In genomic region chr9:110790462-110790861, GRCm38 (mm10) we compare ENCODE assay signal across 35 mouse cellular contexts. TPM values are rescaled to one million over a fixed set of nuclear protein-coding genes. Genes with fewer than 3 reads are reported as not detected.
DNase-seq lines count a peak whose midpoint lies in the region; ATAC-seq and TF ChIP-seq lines count a peak whose summit lies in the region.
"Had no signal": no experiment of that assay in that cellular context is flagged by ENCODE, and none has a peak within 500 bp of the region (broad histone marks: within the 10 kb centered on the region; RNA-seq: fewer than 3 reads in every experiment).

No protein-coding gene starts in this region.

- no peak overlapping the region for H3K9ac ChIP-seq in kidney, embryonic 14.5 days (ENCODE audit: low read depth, low read length)
- no peak overlapping the region for H3K9ac ChIP-seq in intestine, postnatal 0 days (ENCODE audit: low read depth, low read length)
- H3K9ac ChIP-seq: forebrain, embryonic 12.5 days; heart, embryonic 13.5 days; hindbrain, embryonic 14.5 days; limb, embryonic 12.5 days; liver, postnatal 0 days had no signal

- H3K27me3 ChIP-seq in kidney, embryonic 14.5 days (ENCODE audit: control insufficient read depth, insufficient read depth, low read length) = no peaks in the 10 kb centered on the region
- H3K27me3 ChIP-seq in intestine, postnatal 0 days (replicated peaks; ENCODE audit: control insufficient read depth, insufficient read depth, low read length) = no peaks in the 10 kb centered on the region
- H3K27me3 ChIP-seq: forebrain, embryonic 12.5 days; heart, embryonic 13.5 days had no signal

- ATAC-seq in kidney, embryonic 14.5 days (ENCODE audit: low FRiP score, low TSS enrichment) = no peak
- no peak for ATAC-seq in intestine, postnatal 0 days
- ATAC-seq: activated CD4-positive, CD25-positive, alpha-beta regulatory T cell, adult 4 months; CD4-positive, CD25-positive, alpha-beta regulatory T cell, adult 4 months; liver, postnatal 0 days had no signal

- no peaks in the 10 kb centered on the region for H3K4me1 ChIP-seq in kidney, embryonic 14.5 days (ENCODE audit: control insufficient read depth, insufficient read depth, low read length)
- no peaks in the 10 kb centered on the region for H3K4me1 ChIP-seq in intestine, postnatal 0 days (replicated peaks; ENCODE audit: control insufficient read depth, insufficient read depth, low read length)
- H3K4me1 ChIP-seq: embryonic facial prominence, embryonic 10.5 days; forebrain, embryonic 12.5 days; limb, embryonic 12.5 days had no signal

- WGBS in kidney, embryonic 14.5 days = 71% methylated on average over 4 of the region's 4 CpGs
- 64% methylated on average over 4 of the region's 4 CpGs for WGBS in intestine, postnatal 0 days

- no peak for TF ChIP-seq CTCF in intestine, postnatal 0 days (IDR thresholded peaks at IDR 0.05; ENCODE audit: low read depth)

- no peak overlapping the region for H3K27ac ChIP-seq in kidney, embryonic 14.5 days (ENCODE audit: low read depth, low read length)
- no peak overlapping the region for H3K27ac ChIP-seq in intestine, postnatal 0 days (ENCODE audit: low read depth, low read length)
- H3K27ac ChIP-seq: embryonic facial prominence, embryonic 10.5 days; forebrain, embryonic 12.5 days; heart, adult 2 months; heart, embryonic 13.5 days; hindbrain, embryonic 14.5 days; layer of hippocampus, adult 2 months; limb, embryonic 12.5 days had no signal

- H3K36me3 ChIP-seq in kidney, embryonic 14.5 days (ENCODE audit: control insufficient read depth, insufficient read depth, low read length) = no peaks in the 10 kb centered on the region
- H3K36me3 ChIP-seq in intestine, postnatal 0 days (ENCODE audit: control insufficient read depth, insufficient read depth) = no peaks in the 10 kb centered on the region
- H3K36me3 ChIP-seq: embryonic facial prominence, embryonic 10.5 days; forebrain, embryonic 12.5 days; heart, embryonic 13.5 days; limb, embryonic 12.5 days had no signal

- no peak overlapping the region for H3K4me2 ChIP-seq in kidney, embryonic 14.5 days (replicated peaks; ENCODE audit: low read depth, low read length)
- no peak overlapping the region for H3K4me2 ChIP-seq in intestine, postnatal 0 days (replicated peaks; ENCODE audit: low read depth)
- H3K4me2 ChIP-seq: forebrain, embryonic 12.5 days; heart, embryonic 13.5 days; hindbrain, embryonic 14.5 days; limb, embryonic 12.5 days; liver, embryonic 11.5 days; midbrain, embryonic 11.5 days had no signal

- peak; percentile 49 for DNase-seq in NIH3T3 (ENCODE audit: low read depth)
- DNase-seq in fibroblast of lung, adult 2 months (ENCODE audit: low read depth) = peak; percentile 83
- peak; percentile 37 for DNase-seq in lung, postnatal 14 days
- DNase-seq in left cerebral cortex, adult 18-20 months (ENCODE audit: low spot score in 2 of 2) = no peak
- no peak for DNase-seq in cerebellum, postnatal 25 days
- DNase-seq: adrenal gland, postnatal 10 days; cerebellum, adult 8-10 months; gastrocnemius, postnatal 36 days; heart, adult 2 months; heart, postnatal 36 days; kidney, adult 9 months; kidney, postnatal 25 days; liver, postnatal 0 days; right cerebral cortex, postnatal 14 days had no signal

- no peaks in the 10 kb centered on the region for H3K9me3 ChIP-seq in kidney, embryonic 14.5 days (ENCODE audit: control insufficient read depth, low read length)
- no peaks in the 10 kb centered on the region for H3K9me3 ChIP-seq in intestine, postnatal 0 days (ENCODE audit: control insufficient read depth)
- H3K9me3 ChIP-seq: embryonic facial prominence, embryonic 10.5 days; forebrain, embryonic 12.5 days; heart, embryonic 13.5 days; limb, embryonic 12.5 days had no signal

- no peak overlapping the region for H3K4me3 ChIP-seq in kidney, embryonic 14.5 days (ENCODE audit: low read length)
- no peak overlapping the region for H3K4me3 ChIP-seq in intestine, postnatal 0 days (ENCODE audit: low read depth, low read length)
- H3K4me3 ChIP-seq: embryonic facial prominence, embryonic 10.5 days; forebrain, embryonic 12.5 days; heart, adult 2 months; heart, embryonic 13.5 days; layer of hippocampus, adult 2 months; limb, embryonic 12.5 days had no signal

RNA-seq across cellular contexts. Expression of gene Prss42, which starts 7.5 kb away (rescaled TPM):
- not detected in 2 replicates for polyA plus RNA-seq in kidney, embryonic 14.5 days (2014; fragmentation: Nextera tagmentation; extraction: Ambion mirVana)
- polyA plus RNA-seq in intestine, postnatal 0 days (2015; fragmentation: Nextera tagmentation; extraction: Ambion mirVana) = not detected in 2 replicates
- not detected for total RNA-seq in left cerebral cortex, adult 18-20 months (2021)
- total RNA-seq: adrenal gland, postnatal 10 days; common myeloid progenitor, adult 5-6 weeks; gastrocnemius, adult 18-20 months; gastrocnemius, postnatal 36 days; heart, adult 2 months; heart, postnatal 36 days; layer of hippocampus, adult 2 months; layer of hippocampus, postnatal 25 days; left cerebral cortex, postnatal 10 days; megakaryocyte progenitor cell, adult 5-6 weeks; monocyte, adult 5-6 weeks had no signal
- polyA plus RNA-seq: activated CD4-positive, CD25-positive, alpha-beta regulatory T cell, adult 4 months; CD4-positive, CD25-positive, alpha-beta regulatory T cell, adult 4 months; embryonic facial prominence, embryonic 10.5 days; forebrain, embryonic 12.5 days; heart, adult 2 months; heart, embryonic 13.5 days; hindbrain, embryonic 14.5 days; intestine, embryonic 14.5 days; limb, embryonic 12.5 days; liver, embryonic 11.5 days; liver, postnatal 0 days; midbrain, embryonic 11.5 days; neural tube, embryonic 11.5 days; urinary bladder, adult 2 months had no signal

RNA-seq across cellular contexts. Expression of gene Prss44, which starts 23.3 kb away (rescaled TPM):
- polyA plus RNA-seq in kidney, embryonic 14.5 days (2014; fragmentation: Nextera tagmentation; extraction: Ambion mirVana) = not detected in 2 replicates
- polyA plus RNA-seq in intestine, postnatal 0 days (2015; fragmentation: Nextera tagmentation; extraction: Ambion mirVana) = not detected in 2 replicates
- not detected for total RNA-seq in left cerebral cortex, adult 18-20 months (2021)
- total RNA-seq: adrenal gland, postnatal 10 days; common myeloid progenitor, adult 5-6 weeks; gastrocnemius, adult 18-20 months; gastrocnemius, postnatal 36 days; heart, adult 2 months; heart, postnatal 36 days; layer of hippocampus, adult 2 months; layer of hippocampus, postnatal 25 days; left cerebral cortex, postnatal 10 days; megakaryocyte progenitor cell, adult 5-6 weeks; monocyte, adult 5-6 weeks had no signal
- polyA plus RNA-seq: CD4-positive, CD25-positive, alpha-beta regulatory T cell, adult 4 months; embryonic facial prominence, embryonic 10.5 days; forebrain, embryonic 12.5 days; heart, embryonic 13.5 days; hindbrain, embryonic 14.5 days; intestine, embryonic 14.5 days; limb, embryonic 12.5 days; liver, embryonic 11.5 days; liver, postnatal 0 days; midbrain, embryonic 11.5 days; neural tube, embryonic 11.5 days; urinary bladder, adult 2 months had no signal

RNA-seq across cellular contexts. Expression of gene Prss43, which starts 36.0 kb away (rescaled TPM):
- not detected in 2 replicates for polyA plus RNA-seq in kidney, embryonic 14.5 days (2014; fragmentation: Nextera tagmentation; extraction: Ambion mirVana)
- polyA plus RNA-seq in intestine, postnatal 0 days (2015; fragmentation: Nextera tagmentation; extraction: Ambion mirVana) = not detected in 2 replicates
- total RNA-seq in left cerebral cortex, adult 18-20 months (2021) = under 1 TPM in 1 of 2 experiments, not detected in 1; 0.28 TPM
- total RNA-seq: adrenal gland, postnatal 10 days; common myeloid progenitor, adult 5-6 weeks; gastrocnemius, adult 18-20 months; gastrocnemius, postnatal 36 days; heart, adult 2 months; heart, postnatal 36 days; megakaryocyte progenitor cell, adult 5-6 weeks; monocyte, adult 5-6 weeks had no signal
- polyA plus RNA-seq: activated CD4-positive, CD25-positive, alpha-beta regulatory T cell, adult 4 months; CD4-positive, CD25-positive, alpha-beta regulatory T cell, adult 4 months; embryonic facial prominence, embryonic 10.5 days; forebrain, embryonic 12.5 days; heart, adult 2 months; heart, embryonic 13.5 days; hindbrain, embryonic 14.5 days; intestine, embryonic 14.5 days; limb, embryonic 12.5 days; liver, embryonic 11.5 days; liver, postnatal 0 days; midbrain, embryonic 11.5 days; neural tube, embryonic 11.5 days; urinary bladder, adult 2 months had no signal

RNA-seq across cellular contexts. Expression of gene Pth1r, which starts 43.5 kb away (rescaled TPM):
- polyA plus RNA-seq in kidney, embryonic 14.5 days (2014; fragmentation: Nextera tagmentation; extraction: Ambion mirVana) = 27.3 and 40.9 TPM in 2 replicates
- polyA plus RNA-seq in intestine, postnatal 0 days (2015; fragmentation: Nextera tagmentation; extraction: Ambion mirVana) = 8.9 and 9.1 TPM in 2 replicates
- total RNA-seq in left cerebral cortex, adult 18-20 months (2021) = 1 to 10 TPM; 5.3 to 6.9 TPM
- total RNA-seq: monocyte, adult 5-6 weeks had no signal
- polyA plus RNA-seq: activated CD4-positive, CD25-positive, alpha-beta regulatory T cell, adult 4 months; CD4-positive, CD25-positive, alpha-beta regulatory T cell, adult 4 months had no signal

RNA-seq across cellular contexts. Expression of gene Prss45, which starts 43.9 kb away (rescaled TPM):
- polyA plus RNA-seq in kidney, embryonic 14.5 days (2014; fragmentation: Nextera tagmentation; extraction: Ambion mirVana) = not detected in 2 replicates
- polyA plus RNA-seq in intestine, postnatal 0 days (2015; fragmentation: Nextera tagmentation; extraction: Ambion mirVana) = not detected in 2 replicates
- under 1 TPM; 0.47 to 0.60 TPM for total RNA-seq in left cerebral cortex, adult 18-20 months (2021)
- total RNA-seq: adrenal gland, postnatal 10 days; common myeloid progenitor, adult 5-6 weeks; gastrocnemius, adult 18-20 months; gastrocnemius, postnatal 36 days; heart, adult 2 months; heart, postnatal 36 days; megakaryocyte progenitor cell, adult 5-6 weeks; monocyte, adult 5-6 weeks had no signal
- polyA plus RNA-seq: activated CD4-positive, CD25-positive, alpha-beta regulatory T cell, adult 4 months; CD4-positive, CD25-positive, alpha-beta regulatory T cell, adult 4 months; embryonic facial prominence, embryonic 10.5 days; forebrain, embryonic 12.5 days; heart, embryonic 13.5 days; intestine, embryonic 14.5 days; limb, embryonic 12.5 days; liver, embryonic 11.5 days; liver, postnatal 0 days; midbrain, embryonic 11.5 days; neural tube, embryonic 11.5 days; urinary bladder, adult 2 months had no signal

Comparison
In these comparisons a context has a peak if more than half of its experiments do, and no peak if none do; other contexts are left out.
1. DNase-seq: peak in NIH3T3 (single experiment), fibroblast of lung, adult 2 months (single experiment) and lung, postnatal 14 days (single experiment); none in left cerebral cortex, adult 18-20 months (0 of 2) and cerebellum, postnatal 25 days (0 of 2).